Mouse (Mus musculus) G1E-ER4 (cell line): ENCODE results near the gene Man2a2. TPM values are rescaled to one million over a fixed set of nuclear protein-coding genes. Genes with fewer than 3 reads are reported as not detected.

Experiments used
- GATA1 ChIP-seq: IDR thresholded peaks from one replicate; pipeline ENCODE4 v1.8.0; 2012; ENCODE audit warnings: low read length, inconsistent platforms
- polyA plus RNA-seq: library from polyadenylated mRNA; stranded (reverse); fragments of >175 nt; gene quantifications from 2 replicates; pipeline ENCODE4 v1.2.3, GENCODE M21; 2012

Gene Man2a2
- polyA plus RNA-seq, 1 experiment, result 23.0 TPM

DNA sequence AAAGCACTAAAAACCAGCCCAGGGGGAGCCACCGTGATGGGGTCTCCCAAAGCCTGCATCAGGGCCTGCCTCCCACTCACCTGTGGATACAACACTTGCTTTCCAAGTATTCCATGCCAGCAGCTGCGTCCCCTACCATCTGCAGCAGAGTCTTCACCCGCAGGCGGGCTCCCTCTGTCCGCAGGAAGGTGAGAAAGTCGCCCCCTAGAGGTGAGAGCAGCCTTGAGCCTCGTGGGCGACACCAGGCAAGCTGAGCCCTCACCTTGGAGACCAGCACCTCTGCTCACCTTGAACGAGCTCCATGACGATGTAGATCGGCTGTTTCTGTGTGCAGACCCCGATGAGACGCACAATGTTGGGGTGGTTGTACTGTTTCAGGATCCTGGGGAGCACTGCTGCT, 8.4 kb upstream of the Man2a2 start:
- no peak for TF ChIP-seq GATA1

DNA sequence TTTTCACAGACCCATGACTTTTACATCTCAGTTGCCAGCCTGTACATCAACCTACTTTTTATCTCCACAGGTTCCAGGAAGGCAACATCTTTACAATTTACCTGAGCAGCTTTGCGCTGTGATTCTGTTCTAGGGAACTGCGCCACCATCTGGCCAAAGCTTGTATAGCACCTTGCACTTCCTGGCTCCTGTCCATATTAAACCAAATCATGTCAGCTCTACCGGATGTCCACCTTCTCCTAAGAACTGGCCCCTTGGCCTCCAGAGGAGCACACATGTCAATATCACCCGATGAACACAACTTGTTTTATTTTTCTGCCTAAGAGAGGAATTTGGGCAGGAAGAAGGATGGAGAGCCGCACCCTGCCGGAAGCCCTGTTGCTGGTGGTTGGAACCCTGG, 6.3 kb upstream of the Man2a2 start:
- no peak for TF ChIP-seq GATA1

DNA sequence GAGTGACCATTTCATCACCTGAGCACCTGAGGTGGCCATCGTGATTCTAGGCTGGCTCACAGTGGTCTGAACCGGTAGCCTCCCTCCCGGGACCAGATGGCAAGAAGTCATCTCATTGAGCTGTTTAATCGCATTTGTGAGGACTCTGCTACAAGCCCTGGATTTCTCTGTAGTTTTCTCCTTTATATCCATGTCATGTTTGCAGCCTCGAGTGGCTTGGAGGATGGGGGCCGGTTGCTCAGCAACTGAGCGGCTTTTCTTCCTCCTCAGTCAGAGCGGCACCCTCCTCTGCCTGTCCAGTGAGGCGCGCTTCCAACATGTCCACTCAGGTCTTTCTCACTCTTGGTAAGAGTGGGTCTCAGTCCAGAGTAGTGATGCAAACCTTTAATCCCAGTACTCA, 5.0 kb upstream of the Man2a2 start:
- TF ChIP-seq GATA1, result no peak

DNA sequence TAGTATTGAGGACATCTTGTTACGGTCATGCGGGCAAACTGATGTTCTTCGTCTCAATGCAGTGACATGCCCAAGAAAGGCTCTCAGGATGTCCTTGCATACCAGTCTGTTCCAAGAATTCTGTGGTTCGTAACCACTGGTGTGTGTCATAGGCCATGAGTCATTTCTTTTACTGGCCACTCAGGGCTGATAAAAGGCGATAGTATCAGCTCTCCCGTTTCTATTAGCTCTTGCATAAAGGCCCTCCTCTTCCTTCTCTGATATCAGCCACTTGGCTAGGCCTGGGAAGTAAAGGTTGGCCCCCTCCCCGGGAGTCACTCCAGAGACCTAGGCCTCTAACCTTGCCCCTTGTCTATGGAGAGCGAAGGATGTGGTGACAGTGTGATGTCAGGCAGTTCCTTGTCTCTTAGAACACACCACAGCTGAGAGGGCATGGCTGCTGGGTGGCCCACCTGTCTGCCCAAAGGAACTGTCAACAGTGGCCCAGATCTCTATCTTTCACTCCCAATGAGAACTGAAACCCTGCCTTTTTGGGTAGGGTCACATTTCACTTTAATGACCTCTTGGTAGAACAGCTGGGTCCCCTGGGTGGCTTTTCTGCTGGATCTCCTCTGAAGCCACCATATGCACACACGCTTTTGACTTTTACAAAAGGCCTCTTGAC, 4.3 kb upstream of the Man2a2 start:
- TF ChIP-seq GATA1, result peak; percentile 85

DNA sequence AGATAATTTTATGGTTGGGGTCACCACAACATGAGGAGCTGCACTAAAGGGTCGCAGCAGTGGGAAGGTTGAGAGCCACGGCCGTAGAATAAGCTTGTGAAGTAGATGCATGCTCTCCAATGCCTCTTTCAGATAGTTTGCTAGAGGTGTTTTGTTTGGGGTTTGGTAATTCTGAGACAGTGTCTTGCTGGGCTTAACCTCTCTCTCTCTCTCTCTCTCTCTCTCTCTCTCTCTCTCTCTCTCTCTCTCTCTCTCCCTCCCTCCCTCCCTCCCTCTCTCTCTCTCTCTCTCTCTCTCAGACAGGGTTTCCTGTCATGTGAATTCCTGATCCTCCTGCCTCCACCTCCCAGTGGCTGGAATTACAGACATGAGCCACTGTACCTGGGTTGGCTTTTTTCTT, 3.6 kb upstream of the Man2a2 start:
- no peak for TF ChIP-seq GATA1

DNA sequence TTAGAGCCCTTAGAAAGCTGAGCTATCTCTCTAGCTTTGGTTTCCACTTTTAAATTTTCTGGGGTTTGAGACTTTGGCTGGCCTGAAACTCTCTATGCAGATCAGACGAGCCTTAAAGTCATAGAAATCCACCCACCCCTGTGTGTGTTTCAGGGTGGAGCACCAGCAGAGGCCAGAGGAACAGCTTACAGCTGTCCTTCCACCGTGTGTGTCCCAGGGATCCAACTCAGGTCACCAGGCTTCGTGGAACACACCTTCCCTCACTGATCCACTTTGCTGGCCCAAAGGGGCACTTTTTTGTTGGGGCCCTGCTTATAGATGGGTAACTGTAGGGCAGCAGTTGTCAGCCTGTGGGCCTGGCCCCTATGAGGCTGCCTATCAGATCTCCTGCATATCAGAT, 3.1 kb upstream of the Man2a2 start:
- no peak for TF ChIP-seq GATA1

DNA sequence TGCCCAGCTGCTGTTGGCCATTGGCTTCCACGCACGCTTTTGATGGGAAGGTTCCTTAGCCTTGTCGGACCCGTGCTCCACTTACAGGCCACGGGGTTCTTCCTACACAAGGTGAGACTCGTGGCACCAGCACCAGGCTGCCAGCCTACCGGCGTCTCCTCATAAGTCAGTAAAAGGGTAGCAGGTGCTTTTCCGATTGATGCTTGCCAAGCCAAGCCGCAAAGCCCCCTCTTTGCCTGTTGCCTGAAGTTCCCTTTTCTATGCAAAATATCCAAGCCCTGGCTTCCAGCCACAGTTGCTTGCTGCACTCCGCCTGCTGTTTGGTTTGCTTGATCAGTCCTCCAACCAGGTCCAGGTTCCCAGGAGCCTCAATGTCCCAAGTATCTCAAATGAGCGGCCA, 2.7 kb upstream of the Man2a2 start:
- TF ChIP-seq GATA1, result no peak

DNA sequence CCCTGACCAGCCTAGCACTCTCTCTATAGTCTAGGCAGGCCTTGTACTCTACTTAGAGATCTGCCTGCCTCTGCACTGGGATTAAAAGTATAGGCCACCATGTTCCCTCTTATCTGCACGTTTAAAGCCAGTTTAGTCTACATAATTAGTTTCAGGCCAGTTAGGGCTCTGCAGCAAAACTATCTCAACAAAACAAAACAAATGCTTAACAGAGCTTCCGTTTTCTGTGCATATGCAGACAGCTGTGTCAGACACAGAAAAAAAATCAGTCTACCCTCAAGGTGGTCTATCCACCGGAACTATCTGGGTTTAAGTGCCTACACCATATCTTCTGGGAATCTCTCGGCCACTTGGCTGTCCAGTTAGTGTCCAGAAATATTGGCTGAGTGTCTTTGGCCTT, 2.2 kb upstream of the Man2a2 start:
- TF ChIP-seq GATA1, result no peak

DNA sequence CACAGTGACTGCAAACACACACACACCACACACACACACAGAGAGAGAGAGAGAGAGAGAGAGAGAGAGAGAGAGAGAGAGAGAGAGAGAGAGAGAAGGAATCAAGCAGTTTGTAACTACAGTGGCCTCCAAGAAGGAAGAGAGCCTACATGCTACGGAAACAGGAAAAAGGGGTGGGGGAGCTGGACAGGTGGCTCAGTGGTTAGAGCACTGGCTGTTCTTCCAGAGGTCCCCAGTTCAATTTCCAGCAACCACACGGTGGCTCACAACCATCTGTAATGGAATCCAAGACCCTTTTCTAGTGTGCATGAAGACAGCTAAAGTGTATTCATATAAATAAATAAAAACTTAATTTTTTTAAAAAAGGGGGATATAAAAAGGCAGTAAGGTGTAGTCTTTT, 1.5 kb upstream of the Man2a2 start:
- no peak for TF ChIP-seq GATA1

DNA sequence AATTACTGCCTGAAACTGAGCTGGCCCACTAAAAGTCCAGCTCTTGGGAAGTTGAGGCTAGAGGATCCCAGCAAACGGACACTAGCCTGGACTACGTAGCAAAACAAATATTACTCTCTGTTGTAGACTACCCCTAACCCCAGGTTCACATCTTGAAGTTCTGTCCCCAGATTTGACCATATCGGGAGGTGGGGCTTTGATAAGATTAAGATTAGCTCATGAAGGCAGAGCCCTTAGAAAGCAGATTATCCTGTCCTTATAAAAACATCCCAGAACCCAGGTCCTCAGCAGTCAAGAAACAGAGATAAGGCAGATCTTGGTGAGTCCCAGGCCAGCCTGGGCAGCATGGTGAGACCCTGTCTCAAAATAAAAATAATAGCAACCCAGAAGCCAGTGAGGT, 991 bp upstream of the Man2a2 start:
- TF ChIP-seq GATA1, result peak; percentile 13

DNA sequence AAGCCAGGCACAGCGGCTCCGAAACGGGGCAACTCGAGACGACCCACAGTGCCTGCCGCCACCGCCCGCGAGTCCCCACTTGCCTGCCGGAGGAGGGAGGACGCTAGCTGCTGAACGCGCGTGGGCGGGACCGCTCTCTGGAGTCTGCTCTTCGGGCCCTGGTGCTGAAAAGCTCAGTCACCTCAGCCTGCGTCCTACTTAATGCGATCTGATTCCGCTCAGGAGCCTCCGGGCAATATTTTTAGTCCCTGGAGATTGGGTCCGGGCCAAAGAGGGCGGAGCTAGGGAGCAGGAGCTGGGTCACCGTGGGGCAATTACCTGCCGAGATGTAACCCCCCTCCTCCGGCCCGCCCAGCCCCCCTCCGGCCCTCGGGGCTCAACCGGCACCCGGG, 530 bp downstream of the Man2a2 start:
- no peak for TF ChIP-seq GATA1

DNA sequence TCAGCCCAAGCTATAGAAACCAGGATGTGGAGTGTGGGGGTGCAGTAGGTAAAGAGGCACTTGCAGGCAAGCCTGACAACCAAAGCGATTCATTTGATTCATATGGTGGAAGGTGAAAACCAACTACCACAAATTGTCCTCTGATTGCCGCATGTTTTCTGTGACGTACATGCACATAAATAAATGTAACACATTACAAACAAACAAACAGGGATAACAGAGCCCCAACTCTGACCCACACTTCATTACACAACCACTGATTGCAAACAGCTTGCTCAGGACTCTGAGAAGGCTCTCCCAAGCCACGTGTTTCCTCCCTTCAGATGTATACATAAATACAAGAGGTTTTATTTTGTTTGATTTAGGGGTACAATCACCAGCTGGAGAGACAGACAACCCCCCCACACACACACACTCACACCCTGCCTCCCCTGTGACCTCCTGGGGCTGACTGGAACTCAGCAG, 1.2 kb downstream of the Man2a2 start:
- TF ChIP-seq GATA1, result no peak

DNA sequence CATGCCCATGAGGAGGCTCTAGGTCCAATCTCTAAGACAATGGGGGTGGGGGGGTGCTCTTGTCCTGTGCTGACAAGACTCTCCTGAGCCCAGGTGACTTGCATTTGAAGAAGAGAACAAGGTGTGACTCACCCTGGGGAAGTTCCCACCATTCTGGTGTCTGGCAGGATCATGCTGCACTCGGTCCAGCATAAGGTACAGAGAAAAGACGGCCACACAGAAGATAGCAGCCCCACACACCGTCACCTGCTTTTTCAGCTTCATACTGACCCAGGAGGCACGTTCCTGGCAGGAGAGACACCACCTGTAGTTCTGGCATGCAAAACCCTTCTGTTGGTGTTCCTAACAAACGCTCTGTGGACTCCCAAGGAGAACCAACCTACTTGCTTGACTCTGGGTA, 1.7 kb downstream of the Man2a2 start:
- no peak for TF ChIP-seq GATA1

DNA sequence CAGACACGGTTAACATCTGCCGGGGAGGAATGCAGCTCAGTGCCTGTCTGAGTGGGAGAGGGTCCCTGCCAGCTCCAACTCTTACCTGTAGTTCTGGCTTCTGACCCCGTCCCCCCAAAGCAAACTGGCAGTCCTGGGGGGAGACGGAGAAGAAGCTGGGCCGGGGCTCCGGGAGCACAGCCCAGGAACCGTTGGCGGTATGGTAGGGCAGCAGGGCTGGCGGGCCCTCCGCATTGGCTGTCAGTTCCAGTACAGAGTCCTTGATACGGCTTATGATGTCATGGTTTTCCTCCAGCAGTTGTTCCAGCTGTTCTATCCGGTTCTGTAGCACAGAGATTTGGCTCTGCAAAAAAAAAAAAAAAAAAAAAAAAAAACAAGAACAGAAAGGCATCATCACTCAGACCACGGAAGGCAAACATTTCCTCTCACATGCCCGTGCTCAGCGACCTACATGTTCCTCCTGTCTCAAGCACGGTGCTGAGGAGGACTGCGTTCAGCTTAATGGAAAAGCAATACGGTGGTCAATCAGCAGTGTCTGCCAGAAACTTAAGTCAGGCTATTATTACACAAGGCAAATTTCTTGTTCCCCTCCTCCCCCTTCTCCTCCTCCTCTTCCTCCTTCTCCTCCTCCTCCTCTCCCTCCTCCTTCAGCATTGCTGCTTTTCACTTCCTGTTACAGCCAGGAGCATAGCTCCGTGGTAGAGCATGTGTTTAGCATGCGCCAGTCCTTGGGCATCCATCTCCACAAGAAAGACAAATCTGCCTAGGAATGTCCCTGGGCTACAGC, 2.3 kb downstream of the Man2a2 start:
- no peak for TF ChIP-seq GATA1

DNA sequence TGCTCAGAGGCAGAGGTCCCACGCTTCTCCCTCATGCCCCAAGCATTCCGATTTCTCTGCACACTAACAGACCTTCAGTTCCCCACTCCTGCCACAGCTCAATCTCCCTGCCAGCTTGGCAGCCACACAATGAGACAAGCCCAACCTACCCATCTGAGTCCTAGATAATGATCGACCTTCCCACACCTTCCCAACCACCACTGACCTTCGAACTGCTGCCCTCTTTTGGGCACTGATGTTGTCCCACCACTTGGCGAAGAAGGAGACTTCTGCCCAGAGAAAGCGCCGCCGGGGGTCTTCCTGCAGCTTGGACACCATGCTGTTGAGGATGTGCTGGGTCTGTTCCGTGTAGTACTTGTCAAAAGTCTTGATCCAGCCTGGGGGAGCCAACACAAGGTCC, 3.2 kb downstream of the Man2a2 start:
- TF ChIP-seq GATA1, result no peak

DNA sequence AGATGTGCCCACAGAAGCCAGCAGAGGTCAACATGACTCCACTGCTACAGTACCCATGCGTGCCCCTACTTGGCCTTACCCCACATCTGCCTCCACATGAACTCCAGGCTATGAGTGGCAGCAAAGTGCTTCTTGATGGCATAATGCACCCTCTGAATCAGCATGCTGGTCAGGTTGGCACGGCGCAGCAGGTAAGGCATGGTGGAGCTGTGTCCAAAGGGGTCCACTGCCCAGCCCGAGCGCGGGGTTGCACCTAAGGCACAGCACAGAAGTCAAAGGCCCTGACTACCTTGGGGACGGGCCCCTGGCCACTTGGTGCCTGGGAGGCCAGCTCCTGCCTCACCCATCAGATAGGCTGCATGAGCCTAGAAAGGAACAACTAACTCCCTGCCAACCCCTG, 3.9 kb downstream of the Man2a2 start:
- TF ChIP-seq GATA1, result no peak

DNA sequence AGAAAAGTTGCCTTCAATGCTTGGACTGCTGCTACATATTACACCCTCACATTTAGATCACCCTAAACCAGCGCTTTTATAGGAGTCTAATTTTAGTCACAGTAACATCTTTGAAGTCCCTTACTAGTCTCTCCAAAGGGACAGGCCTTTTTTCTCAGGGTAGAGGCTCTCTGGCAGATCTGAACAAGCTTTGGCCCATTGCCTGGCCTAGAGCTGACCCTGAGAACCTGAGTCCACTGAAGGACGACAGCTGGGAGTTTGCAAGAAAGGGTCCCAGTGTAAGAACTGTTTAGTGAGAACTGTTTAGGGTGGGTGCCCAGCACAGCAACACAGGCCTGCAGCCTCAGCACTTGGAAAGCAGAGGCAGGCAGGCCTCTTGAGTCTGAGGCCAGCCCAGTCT, 5.4 kb downstream of the Man2a2 start:
- TF ChIP-seq GATA1, result no peak
